Mouse (Mus musculus) limb, embryonic 13.5 days (tissue): ENCODE results near the gene Lin52. TPM values are rescaled to one million over a fixed set of nuclear protein-coding genes. Genes with fewer than 3 reads are reported as not detected.

Source experiments
- ATAC-seq: fragments of 200-750 bp; cut with Nextera tagmentation; 2 replicates; pipeline ENCODE4 v1.8.0; 2017; ENCODE audit warnings: low read depth, moderate number of reproducible peaks, moderate TSS enrichment; ENCODE audit not compliant: low FRiP score
- H3K27ac ChIP-seq: fragments of 300-500 bp; sonication (generic); 2 replicates; pipeline ENCODE4 v1.5.1; 2015; ENCODE audit warnings: inconsistent platforms, mild to moderate bottlenecking, moderate library complexity
- H3K27me3 ChIP-seq: fragments of 300-500 bp; sonication (generic); 2 replicates; pipeline ENCODE4 v1.6.1; 2015; ENCODE audit warnings: mild to moderate bottlenecking, inconsistent platforms
- H3K36me3 ChIP-seq: fragments of 300-500 bp; sonication (generic); 2 replicates; pipeline ENCODE4 v1.6.1; 2015; ENCODE audit warnings: inconsistent platforms, mild to moderate bottlenecking, moderate library complexity
- H3K4me1 ChIP-seq: fragments of 300-500 bp; sonication (generic); 2 replicates; pipeline ENCODE4 v1.6.1; 2015; ENCODE audit warnings: inconsistent platforms
- H3K4me2 ChIP-seq: fragments of 300-500 bp; sonication (generic); replicated peaks from 2 replicates; pipeline ENCODE4 v1.6.1; 2015; ENCODE audit warnings: inconsistent platforms, mild to moderate bottlenecking, moderate library complexity
- H3K4me3 ChIP-seq: fragments of 300-500 bp; sonication (generic); 2 replicates; pipeline ENCODE4 v1.5.1; 2015; ENCODE audit warnings: moderate library complexity, mild to moderate bottlenecking, inconsistent platforms
- H3K9ac ChIP-seq: fragments of 300-500 bp; sonication (generic); 2 replicates; pipeline ENCODE4 v1.6.1; 2015; ENCODE audit warnings: mild to moderate bottlenecking, inconsistent platforms
- H3K9me3 ChIP-seq: fragments of 300-500 bp; sonication (generic); 2 replicates; pipeline ENCODE4 v1.6.1; 2016; ENCODE audit warnings: inconsistent platforms
- WGBS: fragments of 180-500 bp; shearing (Covaris S2); methylation state at CpG from one replicate; pipeline ENCODE4 v1.1.7; 2015; 5-methylcytosine and 5-hydroxymethylcytosine counted together
- polyA plus RNA-seq: library from polyadenylated mRNA; unstranded; fragments of >200 nt; fragmentation: Nextera tagmentation; extraction: Ambion mirVana; gene quantifications from 2 replicates; pipeline ENCODE4 v1.2.1, GENCODE M21; 2015

The Lin52 gene
- 26.8 and 27.5 TPM in 2 replicates for polyA plus RNA-seq

GRCm38 (mm10) chr12:84450718-84451646 is at the start of gene Lin52, which contains the start of gene Aldh6a1:
TSS of gene Lin52 (plus strand) at chr12:84451422.
TSS of gene Aldh6a1 (minus strand) at chr12:84451004.
- H3K27ac ChIP-seq = peak within 1 kb of the TSS; percentile 48

GRCm38 (mm10) chr12:84402923-84403322 is 48.3 kb upstream of the Lin52 start:
- no peak overlapping the region for H3K4me2 ChIP-seq
- no peak for ATAC-seq
- no peaks in the 10 kb centered on the region for H3K9me3 ChIP-seq
- H3K4me1 ChIP-seq = peaks cover 3% of the 10 kb centered on the region
- no peaks in the 10 kb centered on the region for H3K36me3 ChIP-seq
- H3K27ac ChIP-seq = no peak overlapping the region
- no peak overlapping the region for H3K9ac ChIP-seq
- no peak overlapping the region for H3K4me3 ChIP-seq
- H3K27me3 ChIP-seq = no peaks in the 10 kb centered on the region
- WGBS = 68% methylated on average over 9 of the region's 9 CpGs

More at GRCm38 (mm10) chr12:84450718-84451646, at the start of gene Lin52, which contains the start of gene Aldh6a1:
- no peaks in the 10 kb centered on the region for H3K27me3 ChIP-seq
- peaks cover 20% of the 10 kb centered on the region for H3K4me1 ChIP-seq
- ATAC-seq = peak; percentile 99
- peak within 1 kb of the TSS; percentile 75 for H3K9ac ChIP-seq
- H3K4me2 ChIP-seq = peak within 1 kb of the TSS; percentile 88
- peak within 1 kb of the TSS; percentile 79 for H3K4me3 ChIP-seq
- under 1% methylated on average over 49 of the region's 49 CpGs for WGBS
- no peaks in the 10 kb centered on the region for H3K9me3 ChIP-seq
- H3K36me3 ChIP-seq = no peaks in the 10 kb centered on the region

- Histone ChIP-seq H3K27ac (no peak overlapping the region), H3K4me2 (no peak overlapping the region), H3K27me3 (no peaks in the 10 kb centered on the region), H3K9me3 (no peaks in the 10 kb centered on the region), H3K9ac (no peak overlapping the region), H3K36me3 (no peaks in the 10 kb centered on the region), H3K4me1 (peaks cover 10% of the 10 kb centered on the region), H3K4me3 (no peak overlapping the region)
- WGBS = 91% methylated on average over 6 of the region's 6 CpGs
- ATAC-seq = no peak
Measured at GRCm38 (mm10) chr12:84404541-84404940, 46.7 kb upstream of the Lin52 start.

- Histone ChIP-seq H3K27ac (no peak overlapping the region), H3K4me1 (peaks cover 10% of the 10 kb centered on the region), H3K9me3 (no peaks in the 10 kb centered on the region), H3K9ac (no peak overlapping the region), H3K4me3 (no peak overlapping the region), H3K36me3 (no peaks in the 10 kb centered on the region), H3K27me3 (no peaks in the 10 kb centered on the region), H3K4me2 (no peak overlapping the region)
- no peak for ATAC-seq
- WGBS = 62% methylated on average over 4 of the region's 4 CpGs
Measured at GRCm38 (mm10) chr12:84407259-84407658, 44.0 kb upstream of the Lin52 start.

GRCm38 (mm10) chr12:84407874-84408818 is 43.1 kb upstream of the Lin52 start:
- peaks cover 10% of the 10 kb centered on the region for H3K4me1 ChIP-seq
- H3K4me3 ChIP-seq = peak overlapping the region; percentile 74
- ATAC-seq = peak; percentile 46
- H3K4me2 ChIP-seq = peak overlapping the region; percentile 92
- WGBS = 1% methylated on average over 48 of the region's 52 CpGs
- H3K36me3 ChIP-seq = no peaks in the 10 kb centered on the region
- H3K9me3 ChIP-seq = no peaks in the 10 kb centered on the region
- peak overlapping the region; percentile 81 for H3K9ac ChIP-seq
- H3K27ac ChIP-seq = peak overlapping the region; percentile 65
- H3K27me3 ChIP-seq = no peaks in the 10 kb centered on the region

- Histone ChIP-seq H3K9me3 (no peaks in the 10 kb centered on the region), H3K36me3 (no peaks in the 10 kb centered on the region), H3K4me3 (peak within 1 kb of the TSS; percentile 74), H3K27me3 (no peaks in the 10 kb centered on the region), H3K4me1 (peaks cover 10% of the 10 kb centered on the region), H3K27ac (peak within 1 kb of the TSS; percentile 65), H3K4me2 (peak within 1 kb of the TSS; percentile 92), H3K9ac (peak within 1 kb of the TSS; percentile 81)
- WGBS = 2% methylated on average over 52 of the region's 63 CpGs
- ATAC-seq = peak; percentile 93
Measured at GRCm38 (mm10) chr12:84408819-84409507, 42.3 kb upstream of the Lin52 start, which contains the start of the genes Entpd5 and Bbof1. TSS of gene Entpd5 (minus strand) at chr12:84409029. TSS of gene Bbof1 (plus strand) at chr12:84409071.

- 3% methylated on average over 50 of the region's 50 CpGs for WGBS
- H3K4me3 ChIP-seq = peak within 1 kb of the TSS; percentile 59
- ATAC-seq = peak; percentile 85
Measured at GRCm38 (mm10) chr12:84416834-84417604, 34.2 kb upstream of the Lin52 start, which contains the start of gene Rnf113a2. TSS of gene Rnf113a2 (plus strand) at chr12:84417196.

GRCm38 (mm10) chr12:84417605-84417922 is 33.7 kb upstream of the Lin52 start:
- H3K4me3 ChIP-seq = peak overlapping the region; percentile 59
- peak overlapping the region; percentile 78 for H3K4me2 ChIP-seq
- no peak overlapping the region for H3K27ac ChIP-seq
- WGBS = 36% methylated on average over 18 of the region's 18 CpGs
- H3K36me3 ChIP-seq = no peaks in the 10 kb centered on the region
- peaks cover 5% of the 10 kb centered on the region; the same call in 1 of the 2 replicates for H3K4me1 ChIP-seq
- H3K9me3 ChIP-seq = peaks cover 5% of the 10 kb centered on the region; the same call in 1 of the 2 replicates
- no peak for ATAC-seq
- peak overlapping the region; percentile 76 for H3K9ac ChIP-seq
- no peaks in the 10 kb centered on the region for H3K27me3 ChIP-seq

More at GRCm38 (mm10) chr12:84416834-84417604, 34.2 kb upstream of the Lin52 start, which contains the start of gene Rnf113a2:
- peak within 1 kb of the TSS; percentile 76 for H3K9ac ChIP-seq
- peak within 1 kb of the TSS; percentile 78 for H3K4me2 ChIP-seq
- peak within 1 kb of the TSS; percentile 34; the same call in 1 of the 2 replicates for H3K27ac ChIP-seq
- peaks cover 5% of the 10 kb centered on the region; the same call in 1 of the 2 replicates for H3K4me1 ChIP-seq
- no peaks in the 10 kb centered on the region for H3K36me3 ChIP-seq
- no peaks in the 10 kb centered on the region for H3K27me3 ChIP-seq
- peaks cover 5% of the 10 kb centered on the region; the same call in 1 of the 2 replicates for H3K9me3 ChIP-seq

GRCm38 (mm10) chr12:84423990-84424389 is 27.2 kb upstream of the Lin52 start:
- Histone ChIP-seq H3K4me2 (no peak overlapping the region), H3K27me3 (no peaks in the 10 kb centered on the region), H3K4me3 (no peak overlapping the region), H3K4me1 (no peaks in the 10 kb centered on the region), H3K27ac (no peak overlapping the region), H3K9me3 (no peaks in the 10 kb centered on the region), H3K9ac (no peak overlapping the region), H3K36me3 (no peaks in the 10 kb centered on the region)
- ATAC-seq = no peak
- 55% methylated on average over 3 of the region's 3 CpGs for WGBS

GRCm38 (mm10) chr12:84429825-84430224 is 21.4 kb upstream of the Lin52 start:
- Histone ChIP-seq H3K4me2 (no peak overlapping the region), H3K9me3 (no peaks in the 10 kb centered on the region), H3K4me1 (no peaks in the 10 kb centered on the region), H3K4me3 (no peak overlapping the region), H3K9ac (no peak overlapping the region), H3K27ac (no peak overlapping the region), H3K27me3 (no peaks in the 10 kb centered on the region), H3K36me3 (peaks cover 16% of the 10 kb centered on the region)
- no peak for ATAC-seq
- 88% methylated on average over 2 of the region's 2 CpGs for WGBS
